Mouse (Mus musculus): Measurements from ENCODE around the gene Gm42517.

Gm42517 gene

DNA sequence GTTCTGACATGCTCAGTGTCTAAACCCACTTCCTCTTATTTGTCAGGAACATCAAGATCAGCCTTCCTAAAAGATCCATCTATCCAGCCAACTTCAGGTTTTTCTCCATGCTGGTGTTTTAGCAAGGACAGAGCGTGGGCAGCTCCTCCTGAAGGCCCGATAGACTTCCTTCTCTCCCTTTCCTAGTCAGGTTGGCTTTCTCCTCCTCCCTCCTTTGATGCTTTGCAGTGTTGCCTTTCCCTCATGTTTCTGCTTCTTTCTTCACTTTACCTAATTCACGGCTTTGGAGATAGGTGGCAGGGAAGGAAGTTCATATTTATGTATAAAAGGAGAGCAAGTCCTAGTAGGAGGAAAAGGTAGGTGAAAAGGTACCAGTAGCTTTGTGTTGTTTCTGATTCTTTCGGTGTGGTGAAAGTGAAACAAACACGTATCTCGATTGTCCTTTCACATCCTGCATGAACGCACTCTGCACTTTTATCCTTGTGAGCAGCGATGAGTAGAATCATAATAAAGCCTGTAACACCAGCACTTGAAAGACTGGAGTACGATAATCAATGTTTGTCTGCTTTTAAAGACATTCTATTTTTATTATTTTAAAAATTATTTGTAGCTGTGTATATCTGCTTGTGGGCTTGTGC is 18.1 kb downstream of the Gm42517 start:
- 90% methylated on average over 9 of the region's 9 CpGs for WGBS

DNA sequence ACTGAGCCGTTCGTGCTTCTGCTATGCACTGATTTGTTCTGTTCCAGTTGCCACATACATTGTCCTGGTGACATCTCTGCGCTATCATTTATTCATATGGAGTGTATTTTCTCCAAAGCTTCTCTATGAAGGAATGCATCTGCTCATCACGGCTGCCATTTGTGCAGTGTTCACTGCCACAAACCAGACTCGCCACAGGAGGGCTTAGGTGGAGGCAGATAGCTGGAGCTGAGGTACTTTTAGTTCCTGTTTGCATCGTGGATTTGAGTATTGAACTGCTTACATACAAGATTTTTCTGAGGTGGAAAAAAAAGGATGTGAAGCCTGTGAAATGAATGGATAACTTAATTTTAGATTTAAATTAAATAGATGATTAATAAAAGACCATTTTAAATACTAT is 19.9 kb downstream of the Gm42517 start:
- WGBS: 70% methylated on average over 6 of the region's 6 CpGs

DNA sequence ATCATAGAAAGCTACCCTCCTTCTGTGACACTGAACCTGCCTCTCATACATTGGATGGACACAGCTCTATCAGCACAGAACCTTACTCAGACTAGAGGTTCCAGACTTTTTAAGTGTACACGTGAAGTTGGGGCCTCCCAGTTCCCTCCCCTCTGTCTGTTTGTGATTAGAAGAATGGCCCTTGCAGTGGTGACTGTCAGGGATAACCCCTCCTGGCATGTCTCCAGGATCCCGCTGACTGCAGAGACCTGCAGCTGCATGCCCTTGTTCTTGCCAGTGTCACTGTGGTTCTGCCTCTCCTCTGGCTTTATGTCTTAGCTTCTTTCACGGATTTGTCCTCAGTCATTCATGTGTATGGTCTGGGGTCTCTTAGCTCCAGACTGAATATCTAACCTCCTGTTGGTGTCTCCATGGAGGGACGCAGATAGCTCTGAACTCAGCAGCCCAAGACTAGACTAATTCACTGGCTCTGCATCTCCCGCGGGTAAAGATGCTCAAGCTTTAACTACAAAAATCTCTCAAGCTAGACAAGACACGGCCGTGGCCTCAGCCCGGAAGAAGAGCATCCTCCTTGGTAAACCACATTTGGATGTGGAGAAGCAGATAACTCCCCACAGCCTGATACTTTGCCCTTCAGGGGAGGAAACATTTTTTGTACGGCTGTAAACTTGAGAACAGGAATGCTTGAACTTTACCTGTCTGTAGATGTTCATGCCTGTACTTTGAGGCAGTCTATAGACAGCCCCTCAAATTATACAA is 22.2 kb downstream of the Gm42517 start:
- 79% methylated on average over 10 of the region's 10 CpGs for WGBS

DNA sequence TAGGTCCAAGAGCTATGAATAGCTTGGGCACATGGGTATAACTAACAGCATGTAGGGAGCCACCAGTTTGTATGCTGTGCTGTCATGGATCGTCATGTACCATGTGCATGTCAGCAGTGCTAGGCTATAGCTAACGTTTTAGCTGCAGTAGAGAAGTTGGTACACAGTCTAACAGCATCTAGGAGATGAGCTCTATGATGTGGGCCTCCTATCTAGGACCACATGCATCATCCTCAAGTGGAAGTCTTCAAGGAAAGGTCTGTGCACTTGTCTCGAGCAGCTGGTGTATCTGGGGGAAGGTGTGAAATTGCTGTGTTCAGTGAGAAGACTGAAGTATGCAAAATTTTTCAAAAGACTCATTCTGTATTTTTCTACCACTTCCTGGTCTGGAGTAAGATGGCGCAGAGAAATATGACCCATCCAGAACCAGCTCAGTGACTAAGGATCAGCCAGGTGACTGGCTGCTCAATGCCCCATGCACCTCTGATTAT is 24.0 kb downstream of the Gm42517 start:
- WGBS: 72% methylated on average over 4 of the region's 4 CpGs

DNA sequence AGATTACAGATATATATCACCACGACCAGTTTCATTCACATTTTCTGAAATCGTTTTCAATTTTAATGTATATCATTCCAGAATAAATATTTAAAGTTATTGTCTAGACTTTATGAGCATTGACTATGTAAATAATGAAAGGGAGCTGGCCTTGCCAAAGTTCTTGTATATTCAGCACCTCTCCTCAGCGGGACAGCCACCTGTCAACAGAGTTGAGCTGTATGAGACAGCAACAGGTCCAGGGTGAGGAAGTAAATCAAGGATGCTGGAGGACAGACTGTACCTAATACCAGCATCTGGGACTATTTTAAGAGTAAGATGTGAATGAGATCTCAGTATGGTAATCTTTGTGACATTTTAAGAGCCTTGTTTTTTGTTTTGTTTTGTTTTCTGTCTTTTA is 29.7 kb downstream of the Gm42517 start:
- 88% methylated on average over 3 of the region's 3 CpGs for WGBS

DNA sequence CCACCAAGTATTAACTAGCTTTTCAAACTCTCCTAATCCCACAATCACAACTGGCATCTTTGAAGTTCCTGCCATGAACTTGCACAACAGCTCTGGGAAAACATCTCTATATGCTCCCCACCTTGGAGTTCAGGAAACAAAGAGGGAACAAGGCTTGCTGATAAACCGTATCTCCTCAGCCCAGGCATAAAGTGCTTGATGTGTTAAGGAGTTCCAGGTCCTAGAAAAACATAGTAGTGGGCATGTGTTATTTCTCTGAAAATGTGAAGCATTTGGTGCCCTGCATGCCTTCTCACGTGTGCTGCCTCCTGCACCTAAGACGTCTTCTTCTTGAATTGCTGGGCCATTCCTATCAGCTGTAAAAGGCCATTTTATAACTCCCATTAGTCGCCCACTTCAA is 30.3 kb downstream of the Gm42517 start:
- 80% methylated on average over 4 of the region's 4 CpGs for WGBS

DNA sequence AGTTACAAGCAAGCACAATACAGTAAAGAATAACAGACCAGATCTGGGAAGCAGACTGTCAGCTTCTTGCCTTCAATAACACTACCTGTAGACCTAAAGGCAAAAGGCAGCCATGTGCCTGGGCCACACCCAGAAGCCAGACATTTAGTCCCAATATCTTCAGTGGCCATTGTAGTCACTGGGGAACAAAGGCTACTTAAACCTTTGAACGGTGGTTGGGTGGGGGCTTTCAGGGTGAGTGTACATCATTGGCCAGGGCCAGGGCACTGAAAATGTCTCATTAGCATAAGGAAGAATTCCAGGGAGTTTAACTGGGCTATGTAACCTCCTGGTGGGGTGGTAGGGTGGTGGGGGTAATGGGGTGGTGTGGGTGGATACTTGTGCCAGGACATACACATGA is 36.7 kb downstream of the Gm42517 start:
- WGBS: 67% methylated on average over 1 of the region's 1 CpGs

Measured in cerebral cortex, adult 2 months (tissue).